In genomic region chr10:17260615-17261014, GRCm38 (mm10) we compare ENCODE assay signal across 21 mouse cellular contexts.
DNase-seq lines count a peak whose midpoint lies in the region; ATAC-seq and TF ChIP-seq lines count a peak whose summit lies in the region.
"Had no signal": no experiment of that assay in that cellular context is flagged by ENCODE, and none has a peak within 500 bp of the region (broad histone marks: within the 10 kb centered on the region; RNA-seq: fewer than 3 reads in every experiment).

No protein-coding gene starts in this region.

- 39% methylated on average over 4 of the region's 4 CpGs for WGBS in kidney, embryonic 14.5 days
- WGBS in intestine, embryonic 15.5 days: 48% methylated on average over 4 of the region's 4 CpGs
- 57% methylated on average over 4 of the region's 4 CpGs for WGBS in limb, embryonic 10.5 days
- 69% methylated on average over 4 of the region's 4 CpGs for WGBS in heart, embryonic 12.5 days

- no peak overlapping the region for H3K9ac ChIP-seq in kidney, embryonic 14.5 days (ENCODE audit: low read depth, low read length)
- H3K9ac ChIP-seq in intestine, embryonic 15.5 days: no peak overlapping the region
- H3K9ac ChIP-seq in heart, embryonic 12.5 days: no peak overlapping the region
- H3K9ac ChIP-seq: embryonic facial prominence, embryonic 13.5 days; forebrain, embryonic 12.5 days; heart, embryonic 15.5 days; hindbrain, embryonic 13.5 days had no signal

- H3K9me3 ChIP-seq in kidney, embryonic 14.5 days (ENCODE audit: control insufficient read depth, low read length): 0 out of 2 replicates have a peak, but pooled peaks cover 2% of the 10 kb centered on the region
- H3K9me3 ChIP-seq in intestine, embryonic 15.5 days: no peaks in the 10 kb centered on the region
- H3K9me3 ChIP-seq in limb, embryonic 10.5 days (replicated peaks): no peaks in the 10 kb centered on the region
- peaks cover 6% of the 10 kb centered on the region for H3K9me3 ChIP-seq in heart, embryonic 12.5 days (replicated peaks)
- H3K9me3 ChIP-seq: heart, embryonic 15.5 days; hindbrain, embryonic 13.5 days had no signal

- H3K27me3 ChIP-seq in kidney, embryonic 14.5 days (ENCODE audit: control insufficient read depth, insufficient read depth, low read length): no peaks in the 10 kb centered on the region
- H3K27me3 ChIP-seq in Patski: no peaks in the 10 kb centered on the region
- H3K27me3 ChIP-seq in intestine, embryonic 15.5 days (replicated peaks): no peaks in the 10 kb centered on the region
- H3K27me3 ChIP-seq in limb, embryonic 10.5 days (ENCODE audit: low read depth, poor library complexity, severe bottlenecking): no peaks in the 10 kb centered on the region
- no peaks in the 10 kb centered on the region for H3K27me3 ChIP-seq in heart, embryonic 12.5 days (replicated peaks)
- H3K27me3 ChIP-seq: CH12.LX; embryonic facial prominence, embryonic 13.5 days; forebrain, embryonic 12.5 days; heart, embryonic 15.5 days; hindbrain, embryonic 13.5 days had no signal

- no peaks in the 10 kb centered on the region for H3K36me3 ChIP-seq in kidney, embryonic 14.5 days (ENCODE audit: control insufficient read depth, insufficient read depth, low read length)
- no peaks in the 10 kb centered on the region for H3K36me3 ChIP-seq in intestine, embryonic 15.5 days
- peaks cover 4% of the 10 kb centered on the region; the same call in 1 of the 2 replicates for H3K36me3 ChIP-seq in limb, embryonic 10.5 days
- H3K36me3 ChIP-seq in heart, embryonic 12.5 days: no peaks in the 10 kb centered on the region
- H3K36me3 ChIP-seq: embryonic facial prominence, embryonic 13.5 days; forebrain, embryonic 12.5 days; heart, embryonic 10.5 days; heart, embryonic 15.5 days; hindbrain, embryonic 13.5 days had no signal

- in situ Hi-C loops in Patski (cut with MboI; ENCODE audit: low pct_unique_long_range_greater_than_20kb): no loop called here

- DNase-seq in kidney, postnatal 10 days: no peak
- no peak for DNase-seq in Patski (ENCODE audit: low read depth, low spot score)
- DNase-seq in limb, embryonic 10.5 days (ENCODE audit: low spot score): no peak
- no peak for DNase-seq in heart, adult 11 months
- DNase-seq: adrenal gland, adult 2 months; adrenal gland, postnatal 25 days; cerebellum, adult 18-20 months; cerebellum, adult 9-11 months; cerebellum, postnatal 36 days; gastrocnemius, postnatal 14 days; heart, postnatal 14 days had no signal

- ATAC-seq in kidney, embryonic 14.5 days (ENCODE audit: low FRiP score, low TSS enrichment): peak; percentile 39; the same call in 1 of the 2 replicates
- peak; percentile 83 for ATAC-seq in Patski
- peak; percentile 48 for ATAC-seq in intestine, embryonic 15.5 days
- ATAC-seq in heart, embryonic 12.5 days (ENCODE audit: insufficient number of reproducible peaks, low FRiP score): no peak
- ATAC-seq: forebrain, embryonic 16.5 days had no signal

- CTCF ChIA-PET in Patski (lab: Charles Lee): interaction anchor here (0.9 to 1.0 kb wide), 2 partner anchors 10 to 26 kb away, joined by 3 read pairs; no protein-coding TSS in a partner anchor

- H3K27ac ChIP-seq in kidney, embryonic 14.5 days (ENCODE audit: low read depth, low read length): peak overlapping the region; percentile 27; the same call in 1 of the 2 replicates
- H3K27ac ChIP-seq in intestine, embryonic 15.5 days: peak overlapping the region; percentile 36
- H3K27ac ChIP-seq in limb, embryonic 10.5 days: peak overlapping the region; percentile 61
- H3K27ac ChIP-seq in heart, embryonic 12.5 days (ENCODE audit: poor library complexity, severe bottlenecking): no peak overlapping the region
- H3K27ac ChIP-seq: embryonic facial prominence, embryonic 13.5 days; forebrain, embryonic 12.5 days; heart, embryonic 10.5 days; heart, embryonic 15.5 days; hindbrain, embryonic 13.5 days had no signal

- POLR2A ChIA-PET in Patski (lab: Charles Lee): no interaction called here

- no peak overlapping the region for H3K4me2 ChIP-seq in kidney, embryonic 14.5 days (replicated peaks; ENCODE audit: low read depth, low read length)
- H3K4me2 ChIP-seq in intestine, embryonic 15.5 days (replicated peaks): no peak overlapping the region
- no peak overlapping the region for H3K4me2 ChIP-seq in heart, embryonic 12.5 days
- H3K4me2 ChIP-seq: embryonic facial prominence, embryonic 13.5 days; forebrain, embryonic 12.5 days; heart, embryonic 15.5 days; hindbrain, embryonic 13.5 days had no signal

- H3K4me3 ChIP-seq in kidney, embryonic 14.5 days (ENCODE audit: low read length): no peak overlapping the region
- H3K4me3 ChIP-seq in intestine, embryonic 15.5 days (replicated peaks): no peak overlapping the region
- H3K4me3 ChIP-seq in limb, embryonic 10.5 days: no peak overlapping the region
- no peak overlapping the region for H3K4me3 ChIP-seq in heart, embryonic 12.5 days
- H3K4me3 ChIP-seq: embryonic facial prominence, embryonic 13.5 days; forebrain, embryonic 12.5 days; heart, embryonic 10.5 days; heart, embryonic 15.5 days; hindbrain, embryonic 13.5 days had no signal

- no peak for TF ChIP-seq CTCF in Patski (IDR thresholded peaks at IDR 0.05)

- peaks cover 18% of the 10 kb centered on the region for H3K4me1 ChIP-seq in kidney, embryonic 14.5 days (ENCODE audit: control insufficient read depth, insufficient read depth, low read length)
- 0 out of 2 replicates have a peak, but pooled peaks cover 3% of the 10 kb centered on the region for H3K4me1 ChIP-seq in intestine, embryonic 15.5 days (replicated peaks)
- peaks cover 50% of the 10 kb centered on the region for H3K4me1 ChIP-seq in limb, embryonic 10.5 days
- H3K4me1 ChIP-seq in heart, embryonic 12.5 days (replicated peaks): no peaks in the 10 kb centered on the region
- H3K4me1 ChIP-seq: forebrain, embryonic 12.5 days; heart, embryonic 10.5 days; heart, embryonic 15.5 days; hindbrain, embryonic 13.5 days had no signal
